Mouse (Mus musculus): ENCODE measurements around the gene Chic1. TPM values are rescaled to one million over a fixed set of nuclear protein-coding genes. Genes with fewer than 3 reads are reported as not detected.

The Chic1 gene
- total RNA-seq (2021), result 1 to 10 TPM; 1.2 to 1.3 TPM
- long read RNA-seq, experiment 1, result 0 reads
- long read RNA-seq, experiment 2, partial matches to known transcripts, result 1 of 1 reads
- long read RNA-seq, experiment 2, other reads (novel, unspliced or antisense), result 0 of 1 reads

DNA sequence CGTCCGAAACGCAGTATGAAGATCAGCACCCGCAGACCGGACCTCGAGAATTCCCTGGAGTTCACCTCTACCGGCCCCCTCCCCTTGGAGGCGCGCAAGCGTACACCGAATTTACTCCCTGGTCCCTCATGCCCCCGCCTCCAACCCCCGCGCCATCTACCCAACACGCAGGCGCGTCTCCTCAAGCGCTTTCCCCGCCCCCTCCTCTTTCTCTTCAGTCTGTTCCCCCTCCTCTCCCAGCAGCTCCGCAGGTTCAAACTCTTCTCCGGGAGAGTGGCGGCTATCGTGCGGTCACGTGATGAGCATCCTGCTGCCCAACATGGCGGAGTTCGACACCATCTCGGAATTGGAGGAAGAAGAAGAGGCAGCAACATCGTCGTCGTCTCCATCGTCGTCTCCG lies at the start of gene Chic1:
Gene Chic1 (plus strand): TSS at position 190 of the 400 bp plus-strand sequence.
- DNase-seq (ENCODE audit: low spot score in 2 of 2), result peak; percentile 28 to 61

DNA sequence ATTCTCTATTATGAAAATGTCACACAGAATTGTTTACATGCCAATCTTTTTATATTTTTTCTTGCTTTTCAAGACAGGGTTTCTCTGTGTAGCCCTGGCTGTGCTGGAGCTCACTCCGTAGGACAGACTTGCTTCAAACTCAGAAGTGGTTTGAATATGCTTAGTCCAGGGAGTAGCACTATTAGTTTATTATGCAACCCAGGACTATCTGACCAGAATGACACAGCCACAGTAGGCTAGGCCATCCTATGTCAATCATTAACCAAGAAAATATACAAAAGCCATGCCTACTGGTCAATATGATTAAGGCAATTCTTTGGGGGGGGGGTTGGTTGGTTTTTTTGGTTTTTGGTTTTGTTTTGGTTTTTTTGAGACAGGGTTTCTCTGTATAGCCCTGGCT lies 48.0 kb upstream of the Chic1 start:
- no peak for DNase-seq (ENCODE audit: low spot score in 2 of 2)

DNA sequence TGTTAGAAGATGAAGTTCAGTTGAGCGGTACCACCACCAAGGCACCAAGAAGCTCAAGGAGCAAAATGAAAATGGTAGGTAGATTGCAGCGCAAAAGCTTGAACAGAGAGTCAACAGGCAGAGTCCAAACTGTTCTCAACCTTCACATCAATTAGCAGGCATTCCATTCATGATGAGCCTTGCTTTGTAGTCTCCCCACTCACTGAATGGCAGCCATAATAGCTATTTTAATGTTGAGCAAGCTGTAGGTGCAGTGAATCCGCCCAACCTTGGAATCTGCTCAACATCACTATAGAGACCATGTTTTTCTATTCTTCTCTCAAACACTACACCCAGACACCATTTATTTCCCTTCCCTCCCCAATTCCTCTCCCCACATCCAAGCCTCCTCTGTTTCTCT lies 44.6 kb upstream of the Chic1 start:
- no peak for DNase-seq (ENCODE audit: low spot score in 2 of 2)

DNA sequence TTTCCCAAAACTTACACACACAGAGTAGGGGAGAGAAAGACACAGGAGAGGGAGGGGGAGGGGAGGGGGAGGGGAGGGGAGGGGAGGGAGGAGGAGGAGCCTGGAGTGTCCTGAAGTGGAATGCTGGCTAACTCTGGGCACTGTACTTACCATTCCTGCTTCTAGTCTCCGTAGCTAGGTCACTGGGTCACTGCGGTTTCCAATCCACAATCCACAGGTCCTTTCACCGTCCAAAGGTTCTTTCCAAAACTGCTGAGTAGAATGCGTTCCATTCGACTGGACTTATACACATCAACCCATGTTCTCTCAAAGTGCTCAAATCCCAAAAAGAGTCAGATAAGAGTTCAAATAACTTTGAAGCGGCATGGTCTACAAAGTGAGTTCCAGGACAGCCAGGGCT lies 42.1 kb upstream of the Chic1 start:
- no peak for DNase-seq (ENCODE audit: low spot score in 2 of 2)

DNA sequence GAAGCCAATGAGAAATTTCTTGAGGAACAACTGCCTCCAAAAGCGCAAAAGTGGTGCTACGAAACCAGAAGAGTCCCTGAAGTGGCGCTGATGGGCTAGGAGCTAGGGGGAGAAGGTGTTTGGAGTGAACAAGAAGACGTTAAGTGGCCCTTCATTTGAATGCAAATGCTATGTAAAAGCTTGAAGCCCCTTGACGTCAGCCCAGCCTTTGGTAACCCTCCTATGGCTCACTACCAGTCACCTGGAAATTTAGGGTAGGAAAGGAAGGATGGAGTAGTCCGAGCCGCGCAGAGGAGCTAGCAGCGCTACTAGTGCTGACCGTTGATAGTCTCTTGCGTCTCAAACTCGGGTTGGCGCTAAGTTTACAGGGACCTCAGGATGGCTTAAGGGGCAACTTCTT lies 35.1 kb upstream of the Chic1 start, which contains the start of gene Cdx4:
Gene Cdx4 (plus strand): TSS at position 253 of the 400 bp plus-strand sequence.
- no peak for DNase-seq (ENCODE audit: low spot score in 2 of 2)

DNA sequence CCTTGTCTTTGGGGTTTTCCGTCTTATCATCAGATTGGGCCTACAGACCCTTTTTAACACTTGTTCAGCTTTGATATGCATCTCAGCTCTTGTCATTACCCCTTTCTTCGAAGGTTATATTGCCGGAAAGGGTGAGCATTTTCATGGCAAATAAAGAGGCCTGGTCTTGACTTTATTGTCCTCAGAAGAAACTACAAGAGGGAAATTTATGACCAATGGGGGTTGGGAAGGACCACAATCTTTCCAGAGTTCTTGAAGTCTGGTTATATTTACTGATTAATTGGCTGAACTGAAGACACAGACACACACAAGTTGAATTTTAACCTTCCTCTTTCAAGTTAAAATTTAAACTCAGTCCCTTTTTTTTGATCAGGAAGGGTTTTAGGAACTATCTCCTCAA lies 30.4 kb upstream of the Chic1 start:
- no peak for DNase-seq (ENCODE audit: low spot score in 2 of 2)

DNA sequence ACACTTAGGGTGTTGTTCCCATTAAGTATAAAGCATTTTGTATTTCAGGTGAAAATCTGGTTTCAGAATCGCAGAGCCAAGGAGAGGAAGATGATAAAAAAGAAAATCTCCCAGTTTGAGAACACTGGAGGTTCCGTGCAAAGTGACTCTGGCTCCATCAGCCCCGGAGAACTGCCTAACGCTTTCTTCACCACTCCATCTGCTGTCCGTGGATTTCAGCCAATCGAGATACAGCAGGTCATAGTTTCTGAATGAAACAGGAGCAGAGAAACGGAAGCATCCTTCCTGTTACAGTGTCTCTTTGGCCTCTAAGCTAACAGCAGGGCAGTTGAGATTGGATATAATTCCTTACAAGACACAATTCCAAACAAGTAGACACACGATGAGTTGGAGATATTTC lies 26.9 kb upstream of the Chic1 start:
- DNase-seq (ENCODE audit: low spot score in 2 of 2), result no peak

DNA sequence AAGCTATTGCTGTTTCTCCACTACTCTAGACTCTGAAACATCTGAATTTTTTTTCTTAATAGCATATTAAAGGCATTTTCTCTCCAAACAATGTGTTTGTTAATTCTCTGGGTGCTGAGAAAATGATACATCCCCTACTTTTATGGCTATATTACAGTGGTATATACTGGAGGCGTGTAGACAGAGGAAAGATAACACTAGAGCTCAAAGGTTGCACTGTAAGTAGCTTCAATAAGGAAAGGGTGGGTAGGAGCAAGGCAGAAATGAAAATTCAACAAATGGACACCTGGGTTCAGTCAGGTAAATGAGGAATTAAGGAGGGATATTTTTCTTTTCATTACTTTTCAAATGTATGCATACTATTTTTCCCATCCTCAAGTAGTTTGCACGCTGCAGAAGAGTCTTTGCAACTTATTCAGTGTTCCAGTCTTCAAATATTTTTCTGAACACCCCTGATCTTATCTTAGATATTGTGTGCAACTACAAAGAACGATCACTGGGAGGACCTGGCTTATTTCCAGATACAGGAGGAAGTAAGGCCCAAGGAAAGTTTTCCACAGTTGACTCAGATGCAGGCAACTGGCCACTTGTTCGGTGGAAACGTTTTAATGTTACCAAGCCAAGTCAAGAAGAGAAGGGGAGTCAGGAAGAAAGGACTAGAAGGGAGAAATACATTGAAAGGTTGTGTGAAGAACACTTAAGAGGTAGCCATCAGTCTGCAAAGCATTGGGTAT lies 25.0 kb upstream of the Chic1 start:
- DNase-seq (ENCODE audit: low spot score in 2 of 2), result no peak

DNA sequence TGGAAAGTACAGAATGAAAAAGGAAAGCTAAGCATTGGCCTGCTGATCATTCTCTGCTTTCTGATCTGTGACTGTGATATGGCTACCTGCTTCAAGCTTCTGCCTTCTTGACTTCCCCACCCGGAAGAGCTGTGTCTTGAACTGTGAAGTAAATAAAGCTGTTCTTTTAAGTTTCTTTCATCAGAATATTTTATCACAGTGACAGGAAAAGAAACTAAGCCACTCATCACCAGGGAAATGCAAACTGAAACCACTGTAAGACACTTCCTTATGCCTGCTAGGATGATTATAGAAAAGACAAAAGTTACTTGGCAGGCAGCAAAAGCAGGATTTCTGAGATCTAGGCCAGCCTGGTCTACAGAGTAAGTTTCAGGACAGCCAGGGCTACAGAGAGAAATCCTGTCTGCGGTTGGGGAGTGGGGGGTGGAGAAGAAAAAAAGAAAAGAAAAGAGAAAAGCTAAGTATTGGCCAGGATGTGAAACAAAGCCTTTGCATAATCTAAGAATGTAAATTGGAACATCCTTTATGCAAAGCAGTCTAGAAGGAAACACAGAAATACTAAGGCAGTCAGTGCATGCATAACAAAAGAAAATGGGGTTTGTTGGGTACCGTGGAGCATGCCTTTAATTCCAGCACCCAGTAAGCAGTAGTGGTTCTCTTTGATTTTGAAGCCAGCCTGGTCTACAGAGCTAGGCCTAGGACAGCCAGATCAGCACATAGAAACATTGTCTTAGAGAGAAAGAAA lies 14.7 kb upstream of the Chic1 start:
- DNase-seq (ENCODE audit: low spot score in 2 of 2), result no peak

DNA sequence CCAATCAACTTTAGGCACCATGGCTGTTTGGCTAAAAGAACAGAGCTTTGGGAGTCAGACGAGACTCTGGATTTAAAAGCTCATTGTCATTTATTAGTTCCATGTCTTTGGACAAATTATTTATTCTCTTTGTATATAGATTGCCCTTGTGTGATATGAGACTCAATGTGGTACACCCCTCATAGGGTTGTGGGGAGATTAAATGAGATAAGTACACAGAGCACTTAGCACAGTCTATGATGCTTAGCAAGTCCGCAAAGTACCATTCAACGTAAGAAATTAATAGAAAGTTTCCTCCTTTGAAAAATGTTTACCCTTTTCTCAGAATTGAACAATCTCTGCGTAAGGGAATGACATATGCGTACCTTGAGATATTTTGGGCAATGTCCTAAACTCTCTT lies 492 bp upstream of the Chic1 start:
- no peak for DNase-seq (ENCODE audit: low spot score in 2 of 2)

DNA sequence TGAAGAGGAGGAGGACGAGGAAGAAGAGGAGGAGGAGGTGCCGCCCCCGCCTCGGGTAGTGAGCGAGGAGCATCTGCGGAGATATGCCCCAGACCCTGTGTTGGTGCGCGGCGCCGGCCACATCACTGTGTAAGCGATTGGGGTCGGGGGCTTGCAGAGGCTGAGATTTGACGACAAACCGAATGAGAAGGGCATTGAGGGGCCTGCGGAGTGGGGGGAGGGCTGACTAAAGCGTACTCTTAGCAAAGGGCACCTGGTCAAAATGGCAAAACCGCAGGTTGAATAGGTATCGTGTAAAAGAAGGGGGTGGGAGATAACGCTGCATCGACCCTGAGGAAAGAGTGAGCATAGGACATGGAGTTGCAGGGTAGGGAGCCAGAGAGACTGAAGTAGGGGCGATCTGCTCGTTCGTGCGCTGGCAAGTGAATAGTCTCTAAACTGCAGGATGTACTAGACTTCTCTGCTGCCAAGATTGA lies 523 bp downstream of the Chic1 start:
- DNase-seq (ENCODE audit: low spot score in 2 of 2), result peak in 1 of 2 experiments; percentile 16

DNA sequence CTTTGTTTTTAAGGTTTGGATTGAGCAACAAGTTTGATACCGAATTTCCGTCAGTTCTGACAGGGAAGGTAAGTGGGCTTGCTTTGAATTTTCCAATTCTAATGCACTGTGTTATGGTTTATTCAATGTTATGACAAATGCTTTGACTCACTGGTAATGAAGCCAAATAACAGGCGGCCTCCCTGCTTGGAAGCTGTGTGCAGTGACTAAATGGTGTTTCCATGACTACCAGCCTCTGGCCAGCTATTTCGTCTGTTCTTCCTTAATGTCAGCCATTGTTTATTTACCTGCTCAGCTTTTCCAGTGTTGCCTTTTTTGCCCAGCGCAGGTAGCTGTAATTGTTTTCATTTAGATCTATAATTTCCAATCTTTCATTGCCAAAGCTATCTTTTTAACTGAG lies 9.9 kb downstream of the Chic1 start:
- DNase-seq (ENCODE audit: low spot score in 2 of 2), result no peak

DNA sequence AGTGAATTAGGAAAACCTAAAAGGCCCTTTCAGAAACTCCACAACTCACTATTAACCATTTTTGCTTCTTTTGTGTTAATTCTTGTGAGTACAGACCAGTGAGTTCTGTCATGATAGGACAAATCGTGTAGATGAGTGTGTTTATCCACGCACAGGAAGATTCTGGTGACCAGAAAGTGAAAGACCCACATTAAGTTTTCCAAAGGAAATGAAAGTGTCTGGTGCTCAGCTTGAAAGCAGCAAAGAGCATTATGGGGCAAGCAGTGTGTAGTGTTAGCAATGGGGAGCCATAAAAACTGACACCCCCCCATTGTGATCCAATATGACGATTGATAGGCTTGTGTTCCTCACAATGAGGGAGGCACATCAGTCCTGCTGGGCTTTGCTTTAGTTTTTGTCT lies 12.4 kb downstream of the Chic1 start:
- DNase-seq (ENCODE audit: low spot score in 2 of 2), result no peak

DNA sequence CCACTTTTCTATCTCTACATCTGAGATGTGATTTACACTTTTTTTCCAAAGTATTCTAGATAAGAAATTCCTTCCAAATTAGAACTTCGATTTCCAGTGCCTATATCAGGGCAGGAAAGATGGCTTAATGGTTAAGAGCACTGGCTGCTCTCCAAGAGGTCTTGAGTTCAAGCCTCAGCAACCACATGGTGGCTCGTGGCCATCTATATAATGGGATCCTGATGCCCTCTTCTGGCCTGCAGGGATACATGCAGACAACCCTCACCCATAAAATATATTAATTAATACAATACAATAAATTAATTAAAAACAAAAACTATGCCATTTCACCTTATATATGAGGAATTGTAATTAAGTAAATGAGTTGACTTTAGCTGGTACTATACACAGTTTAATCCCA lies 14.9 kb downstream of the Chic1 start:
- no peak for DNase-seq (ENCODE audit: low spot score in 2 of 2)

DNA sequence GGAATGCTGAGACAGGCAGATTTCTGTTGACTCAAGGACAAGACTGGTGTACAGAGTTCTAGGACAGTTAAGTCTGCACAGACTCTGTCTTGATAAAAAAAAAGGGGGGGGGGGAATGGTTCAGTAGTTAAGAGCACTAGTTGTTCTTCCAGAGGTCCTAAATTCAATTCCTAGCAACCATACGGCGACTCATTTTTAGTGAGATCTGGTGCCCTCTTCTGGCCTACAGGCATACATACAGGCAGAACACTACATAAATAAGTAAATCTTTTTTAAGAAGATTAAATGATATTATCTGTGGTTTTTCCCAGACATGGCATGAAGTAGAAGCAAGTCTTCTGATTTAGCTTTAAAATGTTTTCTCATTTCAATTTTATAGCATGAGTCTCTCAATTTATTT lies 15.4 kb downstream of the Chic1 start:
- DNase-seq (ENCODE audit: low spot score in 2 of 2), result no peak

DNA sequence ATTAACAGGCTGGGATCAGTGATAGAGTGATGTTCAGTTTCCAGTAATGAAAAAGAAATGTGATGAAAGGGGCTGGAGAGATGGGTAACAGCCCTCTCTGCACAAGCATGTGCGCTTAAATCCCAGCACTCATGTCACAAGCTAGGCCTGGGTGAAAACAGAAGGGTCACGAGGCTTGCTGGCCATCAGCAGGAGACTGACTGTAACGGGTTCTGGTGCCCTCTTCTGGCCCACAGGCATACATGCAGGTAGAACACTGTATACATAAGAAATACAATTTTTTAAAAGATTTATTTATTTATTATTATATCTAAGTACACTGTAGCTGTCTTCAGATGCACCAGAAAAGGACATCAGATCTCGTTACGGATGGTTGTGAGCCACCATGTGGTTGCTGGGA lies 18.0 kb downstream of the Chic1 start:
- peak in 1 of 2 experiments; percentile 7 for DNase-seq (ENCODE audit: low spot score in 2 of 2)

DNA sequence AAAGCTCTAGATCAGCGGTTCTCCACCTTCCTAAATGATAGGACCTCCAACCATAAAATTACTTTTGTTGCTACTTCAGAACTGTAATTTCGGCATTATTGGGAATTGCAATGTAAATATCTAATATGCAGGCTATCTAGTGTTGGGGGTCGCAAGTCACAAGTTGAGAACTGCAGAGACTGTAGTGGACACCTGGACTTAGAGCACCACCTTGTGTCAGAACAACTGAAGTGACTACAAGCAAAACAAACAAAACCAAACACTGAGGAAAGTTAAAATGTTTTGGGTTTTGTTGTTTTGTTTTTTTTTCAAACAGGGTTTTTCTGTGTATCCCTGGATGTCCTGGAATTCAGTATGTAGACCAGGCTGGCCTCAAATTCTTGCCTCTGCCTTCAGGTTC lies 28.3 kb downstream of the Chic1 start:
- DNase-seq (ENCODE audit: low spot score in 2 of 2), result no peak

DNA sequence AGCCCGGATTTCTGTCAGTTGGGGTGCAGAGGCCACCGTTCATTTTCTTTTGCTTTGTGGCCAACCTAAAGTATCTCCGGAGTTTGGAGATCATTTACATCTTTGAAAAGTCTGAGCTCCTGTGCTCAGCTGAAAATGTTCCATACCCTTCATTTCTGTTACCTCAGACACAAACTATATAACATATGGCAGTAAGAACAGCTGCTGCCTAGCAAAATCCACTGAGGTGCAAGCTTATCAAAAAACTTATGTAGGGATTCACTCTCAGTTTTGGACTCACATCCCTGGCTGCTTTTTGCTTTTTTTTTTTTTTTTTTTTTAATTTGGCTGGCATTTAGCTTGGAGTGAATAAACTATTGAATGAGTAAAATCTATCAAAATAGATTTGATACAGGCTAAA lies 31.9 kb downstream of the Chic1 start:
- DNase-seq (ENCODE audit: low spot score in 2 of 2), result no peak

DNA sequence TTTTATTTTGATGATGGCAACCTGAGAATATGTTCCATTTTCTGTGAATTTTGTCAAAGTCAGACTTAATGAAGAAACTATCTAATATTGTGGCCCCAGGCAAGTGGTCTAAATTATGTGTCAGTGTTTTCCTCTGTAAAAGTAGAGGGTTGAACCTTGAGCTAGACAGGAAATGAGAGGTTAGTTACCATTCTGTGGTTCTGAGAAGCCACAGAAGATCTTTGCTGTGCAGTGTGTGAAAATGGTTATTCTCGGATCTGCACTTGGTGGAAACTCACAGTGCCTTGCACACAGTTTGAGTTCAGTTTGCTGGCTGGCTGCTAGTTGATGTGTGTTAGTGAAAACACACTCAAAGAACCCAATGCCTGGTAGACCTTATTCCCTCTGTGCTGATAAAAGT lies 37.6 kb downstream of the Chic1 start:
- no peak for DNase-seq (ENCODE audit: low spot score in 2 of 2)

DNA sequence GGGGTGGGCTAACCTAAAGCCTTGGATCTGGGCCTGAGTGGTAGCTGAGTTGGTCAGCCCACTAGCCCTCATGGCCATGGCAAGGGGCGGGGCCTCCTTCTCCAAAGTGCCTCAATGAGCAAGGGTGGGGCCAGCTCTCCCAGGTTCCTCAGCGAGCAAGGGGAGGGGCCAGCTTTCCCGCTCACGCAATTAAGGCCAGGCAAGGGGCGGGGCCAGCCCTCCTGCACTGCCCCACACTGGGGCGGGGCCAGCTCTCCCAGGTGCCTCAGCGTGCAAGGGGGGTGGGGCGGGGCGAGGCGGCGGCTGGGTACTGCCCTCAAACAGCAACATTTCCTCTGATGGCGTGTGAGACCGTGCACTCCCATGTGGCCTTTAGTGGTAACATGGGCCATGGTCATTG lies 48.7 kb downstream of the Chic1 start:
- DNase-seq (ENCODE audit: low spot score in 2 of 2), result no peak

DNA sequence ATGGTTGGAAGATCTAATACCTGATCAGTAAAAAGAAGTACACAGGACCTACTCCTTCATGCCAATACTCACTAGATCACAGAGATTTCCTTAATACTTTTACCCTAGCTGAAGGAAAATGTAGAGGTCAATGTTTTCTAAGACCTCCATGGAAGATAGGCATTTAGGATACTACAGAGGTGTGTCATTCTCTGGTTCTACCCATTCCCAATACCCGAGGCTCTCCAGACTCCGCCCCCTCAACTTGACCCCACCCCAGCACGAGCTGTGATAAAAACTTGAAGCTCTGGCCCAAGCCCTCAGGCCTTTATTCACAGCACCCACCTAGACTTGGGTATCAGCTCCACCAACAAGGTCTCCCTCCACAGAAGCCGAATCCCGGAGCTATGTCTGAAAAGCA lies 57.9 kb downstream of the Chic1 start, which contains the start of gene Tsx:
Gene Tsx (plus strand): TSS at position 301 of the 400 bp plus-strand sequence.
- no peak for DNase-seq (ENCODE audit: low spot score in 2 of 2)

DNA sequence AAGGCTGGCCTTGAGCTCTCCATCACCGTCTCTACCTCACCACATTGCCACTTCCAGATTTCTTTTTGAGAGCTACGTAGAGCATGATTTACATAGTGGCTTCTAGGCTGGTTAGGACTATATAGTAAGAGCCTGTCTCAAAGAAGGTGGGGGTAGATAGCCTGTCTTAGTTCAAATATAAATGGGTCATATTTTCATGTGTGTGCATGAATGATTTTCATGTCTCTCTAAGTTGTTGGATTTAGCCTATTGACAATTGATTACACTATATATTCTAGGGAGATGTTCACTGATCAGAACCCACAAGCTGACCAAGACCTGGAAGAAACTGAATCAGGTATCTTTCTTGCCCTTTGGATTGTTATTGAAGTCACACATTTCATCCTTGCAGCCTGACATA lies 65.4 kb downstream of the Chic1 start, which contains the start of gene Gm26992:
Gene Gm26992 (plus strand): TSS at position 301 of the 400 bp plus-strand sequence.
- no peak for DNase-seq (ENCODE audit: low spot score in 2 of 2)

All from gastrocnemius, postnatal 4 days (tissue).